Mouse (Mus musculus) lung, postnatal 0 days (tissue): ENCODE measurements around the gene Limd2.

ENCODE experiments used
- CTCF ChIP-seq: IDR thresholded peaks from 2 replicates; pipeline ENCODE4 v1.5.1; 2016; ENCODE audit warnings: antibody characterized with exemption, mild to moderate bottlenecking
- EP300 ChIP-seq: IDR thresholded peaks from 2 replicates; pipeline ENCODE4 v1.6.1; 2016; ENCODE audit warnings: antibody characterized with exemption, mild to moderate bottlenecking, control low read depth

DNA sequence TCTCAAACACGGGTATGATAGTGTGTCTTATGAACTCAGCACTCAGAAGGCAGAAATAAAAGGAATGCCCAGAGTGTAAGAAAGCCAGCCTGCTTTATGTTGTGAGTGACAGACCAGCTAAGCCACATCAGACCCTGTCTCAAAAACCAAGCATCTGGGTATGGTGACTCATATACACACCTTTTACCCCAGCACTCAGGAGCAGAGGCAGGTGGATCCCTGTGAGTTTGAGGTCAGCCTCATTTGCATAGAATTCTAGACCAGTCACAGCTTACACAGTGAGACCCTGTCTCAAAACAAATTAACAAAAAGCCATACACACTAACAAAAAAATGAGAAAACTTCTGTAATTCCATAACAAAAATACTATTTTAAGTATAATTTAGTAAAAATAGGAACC, 34.8 kb downstream of the Limd2 start:
- TF ChIP-seq CTCF (no peak), EP300 (no peak)
